Mouse (Mus musculus) embryonic facial prominence, embryonic 11.5 days (tissue): ENCODE data around the gene Rad54l. TPM values are rescaled to one million over a fixed set of nuclear protein-coding genes. Genes with fewer than 3 reads are reported as not detected.
A peak's percentile ranks its signal among the peaks of the same experiment; 100 is the strongest.

ENCODE experiments used
- ATAC-seq: fragments of 200-750 bp; cut with Nextera tagmentation; replicated peaks from 2 replicates; pipeline ENCODE4 v1.8.0; 2017; ENCODE audit warnings: low read depth; ENCODE audit not compliant: insufficient number of reproducible peaks, low FRiP score, low TSS enrichment
- DNase-seq: peaks from one replicate; pipeline ENCODE4 v3.0.0-alpha.2; 2015; ENCODE audit warnings: low spot score
- H3K27ac ChIP-seq: fragments of 300-500 bp; sonication (generic); replicated peaks from 2 replicates; pipeline ENCODE4 v1.5.1; 2014; ENCODE audit warnings: mild to moderate bottlenecking, low read depth, low read length, control low read depth
- H3K27me3 ChIP-seq: fragments of 300-500 bp; sonication (generic); 2 replicates; pipeline ENCODE4 v1.6.1; 2014; ENCODE audit warnings: mild to moderate bottlenecking, low read length, moderate library complexity, mixed read lengths; ENCODE audit not compliant: control insufficient read depth, insufficient read depth
- H3K36me3 ChIP-seq: fragments of 300-500 bp; sonication (generic); replicated peaks from 2 replicates; pipeline ENCODE4 v1.6.1; 2014; ENCODE audit warnings: low read depth, mild to moderate bottlenecking, low read length, moderate library complexity, mixed read lengths; ENCODE audit not compliant: control insufficient read depth, insufficient read depth
- H3K4me1 ChIP-seq: fragments of 300-500 bp; sonication (generic); 2 replicates; pipeline ENCODE4 v1.6.1; 2014; ENCODE audit warnings: low read length, mixed read lengths; ENCODE audit not compliant: control insufficient read depth, insufficient read depth
- H3K4me2 ChIP-seq: fragments of 300-500 bp; sonication (generic); 2 replicates; pipeline ENCODE4 v1.6.1; 2014; ENCODE audit warnings: low read depth, mild to moderate bottlenecking, control low read depth, low read length, moderate library complexity
- H3K4me3 ChIP-seq: fragments of 300-500 bp; sonication (generic); 2 replicates; pipeline ENCODE4 v1.5.1; 2014; ENCODE audit warnings: low read depth, low read length, control low read depth
- H3K9ac ChIP-seq: fragments of 300-500 bp; sonication (generic); replicated peaks from 2 replicates; pipeline ENCODE4 v1.6.1; 2014; ENCODE audit warnings: mild to moderate bottlenecking, control low read depth, low read length
- H3K9me3 ChIP-seq: fragments of 300-500 bp; sonication (generic); replicated peaks from 2 replicates; pipeline ENCODE4 v1.6.1; 2016; ENCODE audit warnings: mild to moderate bottlenecking, low read length, inconsistent platforms, mixed read lengths; ENCODE audit not compliant: control insufficient read depth
- WGBS: fragments of 180-500 bp; shearing (Covaris S2); extraction: QIAGEN DNeasy Blood & Tissue Kit; methylation state at CpG from one replicate; pipeline ENCODE4 v1.1.7; 2014; 5-methylcytosine and 5-hydroxymethylcytosine counted together
- polyA plus RNA-seq: library from polyadenylated mRNA; unstranded; fragments of >200 nt; fragmentation: Nextera tagmentation; extraction: Ambion mirVana; gene quantifications from 2 replicates; pipeline ENCODE4 v1.2.1, GENCODE M21; 2014

Gene Rad54l
- 57.6 and 60.1 TPM in 2 replicates for polyA plus RNA-seq

GRCm38 (mm10) chr4:116123602-116124519 is at the start of gene Rad54l, which contains the start of gene Pomgnt1:
Gene Rad54l (minus strand): TSS chr4:116123690.
Gene Pomgnt1 (plus strand): TSS chr4:116123840.
- Histone ChIP-seq H3K4me2 (peak within 1 kb of the TSS; percentile 70), H3K9ac (peak within 1 kb of the TSS; percentile 77), H3K36me3 (no peaks in the 10 kb centered on the region; the same call in 1 of the 2 replicates), H3K4me3 (peak within 1 kb of the TSS; percentile 66), H3K9me3 (no peaks in the 10 kb centered on the region), H3K27ac (no peak within 1 kb of the TSS), H3K4me1 (0 out of 2 replicates have a peak, but pooled peaks cover 2% of the 10 kb centered on the region), H3K27me3 (no peaks in the 10 kb centered on the region)
- DNase-seq (peak; percentile 97), ATAC-seq (peak; percentile 98)
- WGBS: 4% methylated on average over 24 of the region's 24 CpGs

- Histone ChIP-seq H3K27me3 (no peaks in the 10 kb centered on the region), H3K9me3 (no peaks in the 10 kb centered on the region), H3K36me3 (no peaks in the 10 kb centered on the region), H3K4me3 (no peak within 1 kb of the TSS), H3K9ac (no peak within 1 kb of the TSS), H3K4me1 (peaks cover 4% of the 10 kb centered on the region), H3K4me2 (no peak within 1 kb of the TSS), H3K27ac (no peak within 1 kb of the TSS)
- 89% methylated on average over 6 of the region's 6 CpGs for WGBS
- ATAC-seq (no peak), DNase-seq (no peak)
These were observed 49.6 kb upstream of the Rad54l start, which contains the start of the genes 1700042G07Rik and Gm49337 for GRCm38 (mm10) chr4:116173072-116173471. Gene 1700042G07Rik (plus strand): TSS chr4:116173372. Gene Gm49337 (plus strand): TSS chr4:116173384.

GRCm38 (mm10) chr4:116169353-116169672 is 45.8 kb upstream of the Rad54l start:
- ATAC-seq (no peak; the same call in 1 of the 2 replicates), DNase-seq (no peak)
- no peaks in the 10 kb centered on the region for H3K4me1 ChIP-seq
- H3K27ac ChIP-seq: no peak overlapping the region
- H3K9ac ChIP-seq: no peak overlapping the region
- H3K9me3 ChIP-seq: no peaks in the 10 kb centered on the region
- H3K4me3 ChIP-seq: no peak overlapping the region
- H3K4me2 ChIP-seq: no peak overlapping the region
- H3K27me3 ChIP-seq: no peaks in the 10 kb centered on the region
- H3K36me3 ChIP-seq: no peaks in the 10 kb centered on the region
- WGBS: 76% methylated on average over 3 of the region's 3 CpGs

GRCm38 (mm10) chr4:116168617-116169352 is 45.3 kb upstream of the Rad54l start:
- H3K27me3 ChIP-seq: no peaks in the 10 kb centered on the region
- ATAC-seq (no peak; the same call in 1 of the 2 replicates), DNase-seq (peak; percentile 81)
- H3K27ac ChIP-seq: no peak overlapping the region
- H3K4me3 ChIP-seq: no peak overlapping the region
- no peak overlapping the region for H3K9ac ChIP-seq
- no peaks in the 10 kb centered on the region for H3K9me3 ChIP-seq
- no peak overlapping the region for H3K4me2 ChIP-seq
- 83% methylated on average over 7 of the region's 8 CpGs for WGBS
- no peaks in the 10 kb centered on the region for H3K36me3 ChIP-seq
- no peaks in the 10 kb centered on the region for H3K4me1 ChIP-seq

GRCm38 (mm10) chr4:116167404-116167803 is 43.9 kb upstream of the Rad54l start, which contains the start of gene Tspan1:
Gene Tspan1 (minus strand): TSS chr4:116167601.
- no peak within 1 kb of the TSS for H3K27ac ChIP-seq
- H3K9ac ChIP-seq: no peak within 1 kb of the TSS
- WGBS: 18% methylated on average over 7 of the region's 7 CpGs
- H3K36me3 ChIP-seq: no peaks in the 10 kb centered on the region
- H3K4me1 ChIP-seq: no peaks in the 10 kb centered on the region
- ATAC-seq (no peak), DNase-seq (no peak)
- no peaks in the 10 kb centered on the region for H3K9me3 ChIP-seq
- no peaks in the 10 kb centered on the region for H3K27me3 ChIP-seq
- no peak within 1 kb of the TSS for H3K4me3 ChIP-seq
- no peak within 1 kb of the TSS for H3K4me2 ChIP-seq

- Histone ChIP-seq H3K9me3 (no peaks in the 10 kb centered on the region), H3K4me3 (no peak overlapping the region), H3K27me3 (no peaks in the 10 kb centered on the region), H3K27ac (no peak overlapping the region), H3K36me3 (no peaks in the 10 kb centered on the region), H3K9ac (no peak overlapping the region), H3K4me2 (no peak overlapping the region), H3K4me1 (no peaks in the 10 kb centered on the region)
- ATAC-seq (no peak), DNase-seq (no peak)
- WGBS: 39% methylated on average over 8 of the region's 8 CpGs
These were observed 42.4 kb upstream of the Rad54l start for GRCm38 (mm10) chr4:116165708-116166407.

GRCm38 (mm10) chr4:116164759-116165554 is 41.5 kb upstream of the Rad54l start:
- H3K27ac ChIP-seq: no peak overlapping the region

More at GRCm38 (mm10) chr4:116164759-116165554, 41.5 kb upstream of the Rad54l start:
- no peaks in the 10 kb centered on the region for H3K27me3 ChIP-seq
- H3K9me3 ChIP-seq: no peaks in the 10 kb centered on the region
- H3K36me3 ChIP-seq: no peaks in the 10 kb centered on the region
- WGBS: 83% methylated on average over 2 of the region's 2 CpGs
- DNase-seq (no peak), ATAC-seq (no peak)
- no peak overlapping the region for H3K4me2 ChIP-seq
- no peak overlapping the region for H3K9ac ChIP-seq
- no peak overlapping the region for H3K4me3 ChIP-seq
- H3K4me1 ChIP-seq: no peaks in the 10 kb centered on the region
